Comparison of ENCODE assay signal across 9 mouse cellular contexts in genomic region chr5:143567258-143567670, GRCm38 (mm10). TPM values are rescaled to one million over a fixed set of nuclear protein-coding genes. Genes with fewer than 3 reads are reported as not detected.
DNase-seq lines count a peak whose midpoint lies in the region; ATAC-seq lines count a peak whose summit lies in the region.
"Had no signal": no experiment of that assay in that cellular context is flagged by ENCODE, and none has a peak within 500 bp of the region (broad histone marks: within the 10 kb centered on the region; RNA-seq: fewer than 3 reads in every experiment).

No protein-coding gene starts in this region.

- no peak overlapping the region for H3K4me3 ChIP-seq in kidney, embryonic 14.5 days (ENCODE audit: low read length)
- H3K4me3 ChIP-seq in intestine, embryonic 16.5 days (ENCODE audit: low read length) = no peak overlapping the region
- H3K4me3 ChIP-seq in megakaryocyte, embryonic 14.5 days (replicated peaks) = peak overlapping the region; percentile 33
- H3K4me3 ChIP-seq: embryonic facial prominence, embryonic 13.5 days; neural tube, embryonic 13.5 days had no signal

- 90% methylated on average over 5 of the region's 5 CpGs for WGBS in kidney, embryonic 14.5 days
- WGBS in intestine, embryonic 16.5 days = 90% methylated on average over 5 of the region's 5 CpGs

- no peaks in the 10 kb centered on the region for H3K27me3 ChIP-seq in kidney, embryonic 14.5 days (ENCODE audit: control insufficient read depth, insufficient read depth, low read length)
- no peaks in the 10 kb centered on the region for H3K27me3 ChIP-seq in intestine, embryonic 16.5 days (replicated peaks; ENCODE audit: control insufficient read depth, insufficient read depth, low read length)
- H3K27me3 ChIP-seq in megakaryocyte, embryonic 14.5 days (replicated peaks) = no peaks in the 10 kb centered on the region
- H3K27me3 ChIP-seq: embryonic facial prominence, embryonic 13.5 days; neural tube, embryonic 13.5 days had no signal

- H3K4me2 ChIP-seq in kidney, embryonic 14.5 days (replicated peaks; ENCODE audit: low read depth, low read length) = no peak overlapping the region
- H3K4me2 ChIP-seq in intestine, embryonic 16.5 days (ENCODE audit: low read depth, low read length) = no peak overlapping the region
- H3K4me2 ChIP-seq: embryonic facial prominence, embryonic 13.5 days; neural tube, embryonic 13.5 days had no signal

- H3K36me3 ChIP-seq in kidney, embryonic 14.5 days (ENCODE audit: control insufficient read depth, insufficient read depth, low read length) = peaks cover 4% of the 10 kb centered on the region; the same call in 1 of the 2 replicates
- H3K36me3 ChIP-seq in intestine, embryonic 16.5 days (ENCODE audit: control insufficient read depth, insufficient read depth, low read length) = no peaks in the 10 kb centered on the region
- peaks cover 20% of the 10 kb centered on the region for H3K36me3 ChIP-seq in megakaryocyte, embryonic 14.5 days (replicated peaks; ENCODE audit: low read length)

- 0 out of 2 replicates have a peak, but pooled peaks have one; percentile 38 for ATAC-seq in kidney, embryonic 14.5 days (ENCODE audit: low FRiP score, low TSS enrichment)
- peak; percentile 41 for ATAC-seq in intestine, embryonic 16.5 days

- no peak overlapping the region for H3K27ac ChIP-seq in kidney, embryonic 14.5 days (ENCODE audit: low read depth, low read length)
- H3K27ac ChIP-seq in intestine, embryonic 16.5 days (ENCODE audit: low read length) = no peak overlapping the region
- H3K27ac ChIP-seq: embryonic facial prominence, embryonic 13.5 days; neural tube, embryonic 13.5 days had no signal

- DNase-seq in kidney, postnatal 4 days = no peak
- peak; percentile 81 for DNase-seq in c-Kit-negative CD71-positive TER-119-positive erythroid progenitor cells, embryonic 14.5 days (ENCODE audit: low read depth, low spot score)
- no peak for DNase-seq in cerebellum, adult 8-10 months
- DNase-seq in embryo, embryonic 9.5 days (ENCODE audit: extremely low spot score) = no peak

- H3K9ac ChIP-seq in kidney, embryonic 14.5 days (ENCODE audit: low read depth, low read length) = no peak overlapping the region
- H3K9ac ChIP-seq in intestine, embryonic 16.5 days (ENCODE audit: low read depth, low read length) = no peak overlapping the region
- H3K9ac ChIP-seq: embryonic facial prominence, embryonic 13.5 days; neural tube, embryonic 13.5 days had no signal

- H3K4me1 ChIP-seq in kidney, embryonic 14.5 days (ENCODE audit: control insufficient read depth, insufficient read depth, low read length) = 0 out of 2 replicates have a peak, but pooled peaks cover 4% of the 10 kb centered on the region
- peaks cover 5% of the 10 kb centered on the region; the same call in 1 of the 2 replicates for H3K4me1 ChIP-seq in intestine, embryonic 16.5 days (ENCODE audit: control insufficient read depth, insufficient read depth, low read length)
- peaks cover 30% of the 10 kb centered on the region for H3K4me1 ChIP-seq in megakaryocyte, embryonic 14.5 days
- H3K4me1 ChIP-seq: embryonic facial prominence, embryonic 13.5 days; neural tube, embryonic 13.5 days had no signal

- H3K9me3 ChIP-seq in kidney, embryonic 14.5 days (ENCODE audit: control insufficient read depth, low read length) = no peaks in the 10 kb centered on the region
- H3K9me3 ChIP-seq in intestine, embryonic 16.5 days (ENCODE audit: control insufficient read depth, low read length) = no peaks in the 10 kb centered on the region
- H3K9me3 ChIP-seq in megakaryocyte, embryonic 14.5 days = peaks cover 3% of the 10 kb centered on the region; the same call in 1 of the 2 replicates
- H3K9me3 ChIP-seq: embryonic facial prominence, embryonic 13.5 days; neural tube, embryonic 13.5 days had no signal

RNA-seq across cellular contexts. Expression of gene Rac1, which starts 39.4 kb away (rescaled TPM):
- 439 and 578 TPM in 2 replicates for polyA plus RNA-seq in kidney, embryonic 14.5 days (2014; fragmentation: Nextera tagmentation; extraction: Ambion mirVana)
- 52.6 and 307 TPM in 2 replicates for polyA plus RNA-seq in intestine, embryonic 16.5 days (2015; fragmentation: Nextera tagmentation; extraction: Ambion mirVana)
- polyA plus RNA-seq in megakaryocyte, embryonic 14.5 days (2012; ENCODE audit: insufficient read depth, low replicate concordance) = 176 and 178 TPM in 2 replicates

RNA-seq across cellular contexts. Expression of gene Cyth3, which starts 55.0 kb away (rescaled TPM):
- polyA plus RNA-seq in kidney, embryonic 14.5 days (2014; fragmentation: Nextera tagmentation; extraction: Ambion mirVana) = 35.7 and 64.9 TPM in 2 replicates
- 42.5 and 43.3 TPM in 2 replicates for polyA plus RNA-seq in intestine, embryonic 16.5 days (2015; fragmentation: Nextera tagmentation; extraction: Ambion mirVana)
- 4.7 and 5.8 TPM in 2 replicates for polyA plus RNA-seq in megakaryocyte, embryonic 14.5 days (2012; ENCODE audit: insufficient read depth, low replicate concordance)
